In the genomic region with DNA sequence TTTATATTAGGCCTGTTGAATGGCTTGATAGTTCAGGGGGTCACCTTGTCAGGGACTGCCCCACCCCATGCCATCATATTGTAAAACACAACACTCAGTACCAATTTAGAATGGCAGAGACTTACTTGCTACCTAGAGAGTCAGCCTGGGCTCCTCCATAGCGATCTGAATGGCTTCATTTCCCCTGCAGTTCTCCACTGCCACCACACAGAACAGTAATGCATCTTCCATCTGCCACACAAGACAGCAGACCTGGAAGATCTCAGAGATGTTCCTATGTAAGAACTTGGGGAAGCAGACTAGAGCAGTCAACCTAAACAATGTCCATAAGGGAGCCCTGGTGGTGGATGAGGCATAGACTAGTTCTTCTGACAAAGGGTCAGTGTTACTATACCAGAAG, we compare ENCODE assay signal across 24 mouse cellular contexts.
A peak's percentile ranks its signal among the peaks of the same experiment; 100 is the strongest.
DNase-seq lines count a peak whose midpoint lies in the region; ATAC-seq lines count a peak whose summit lies in the region.
"Had no signal": no experiment of that assay in that cellular context is flagged by ENCODE, and none has a peak within 500 bp of the region (broad histone marks: within the 10 kb centered on the region; RNA-seq: fewer than 3 reads in every experiment).

No protein-coding gene starts in this region.

- no peak overlapping the region for H3K27ac ChIP-seq in hindbrain, embryonic 12.5 days
- H3K27ac ChIP-seq in hindbrain, embryonic 11.5 days (ENCODE audit: low read depth, low read length) = no peak overlapping the region
- H3K27ac ChIP-seq: embryonic facial prominence, embryonic 15.5 days; forebrain, embryonic 10.5 days; gastrocnemius, adult 2 months; hindbrain, embryonic 15.5 days had no signal

- H3K4me1 ChIP-seq in hindbrain, embryonic 12.5 days = no peaks in the 10 kb centered on the region
- H3K4me1 ChIP-seq in hindbrain, embryonic 11.5 days (replicated peaks; ENCODE audit: control insufficient read depth, insufficient read depth, low read length) = no peaks in the 10 kb centered on the region
- H3K4me1 ChIP-seq: embryonic facial prominence, embryonic 15.5 days; forebrain, embryonic 10.5 days; heart, embryonic 12.5 days; hindbrain, embryonic 15.5 days had no signal

- 41% methylated on average over 1 of the region's 1 CpGs for WGBS in hindbrain, embryonic 12.5 days
- WGBS in hindbrain, embryonic 11.5 days = 50% methylated on average over 1 of the region's 1 CpGs

- H3K9ac ChIP-seq in hindbrain, embryonic 12.5 days = no peak overlapping the region
- no peak overlapping the region for H3K9ac ChIP-seq in hindbrain, embryonic 11.5 days (ENCODE audit: low read depth, low read length)
- H3K9ac ChIP-seq: embryonic facial prominence, embryonic 15.5 days; heart, embryonic 12.5 days; hindbrain, embryonic 15.5 days had no signal

- no peak overlapping the region for H3K4me2 ChIP-seq in hindbrain, embryonic 12.5 days (replicated peaks)
- no peak overlapping the region for H3K4me2 ChIP-seq in hindbrain, embryonic 11.5 days (replicated peaks; ENCODE audit: low read depth, low read length)
- H3K4me2 ChIP-seq: embryonic facial prominence, embryonic 15.5 days; heart, embryonic 12.5 days; hindbrain, embryonic 15.5 days had no signal

- H3K4me3 ChIP-seq in hindbrain, embryonic 12.5 days = no peak overlapping the region
- no peak overlapping the region for H3K4me3 ChIP-seq in hindbrain, embryonic 11.5 days (ENCODE audit: low read depth, low read length)
- H3K4me3 ChIP-seq: embryonic facial prominence, embryonic 15.5 days; erythroblast, embryonic 14.5 days; forebrain, embryonic 10.5 days; gastrocnemius, adult 2 months; heart, embryonic 12.5 days; hindbrain, embryonic 15.5 days had no signal

- H3K27me3 ChIP-seq in hindbrain, embryonic 12.5 days = no peaks in the 10 kb centered on the region
- no peaks in the 10 kb centered on the region for H3K27me3 ChIP-seq in hindbrain, embryonic 11.5 days (ENCODE audit: control insufficient read depth, insufficient read depth, low read length)
- H3K27me3 ChIP-seq: embryonic facial prominence, embryonic 15.5 days; heart, embryonic 12.5 days; hindbrain, embryonic 15.5 days had no signal

- ATAC-seq in hindbrain, embryonic 12.5 days (ENCODE audit: low FRiP score) = 0 out of 2 replicates have a peak, but pooled peaks have one; percentile 11
- no peak for ATAC-seq in hindbrain, embryonic 11.5 days (ENCODE audit: low FRiP score)
- ATAC-seq: forebrain, embryonic 14.5 days; inflammation-experienced regulatory T-cells, adult 6 months; intestine, postnatal 0 days had no signal

- no peaks in the 10 kb centered on the region for H3K9me3 ChIP-seq in hindbrain, embryonic 12.5 days (replicated peaks)
- H3K9me3 ChIP-seq in hindbrain, embryonic 11.5 days (ENCODE audit: control insufficient read depth, low read length) = no peaks in the 10 kb centered on the region
- H3K9me3 ChIP-seq: embryonic facial prominence, embryonic 15.5 days; forebrain, embryonic 10.5 days; heart, embryonic 12.5 days; hindbrain, embryonic 15.5 days had no signal

- peak; percentile 6 for DNase-seq in embryo, embryonic 11 days
- no peak for DNase-seq in embryo, embryonic 9.5 days (ENCODE audit: extremely low spot score)
- DNase-seq in hindbrain, embryonic 11.5 days (ENCODE audit: low spot score) = no peak
- peak; percentile 17 for DNase-seq in retina, postnatal 1 day
- no peak for DNase-seq in retina, embryonic 14.5 days (ENCODE audit: low spot score)
- no peak for DNase-seq in urinary bladder, postnatal 36 days (ENCODE audit: low spot score in 2 of 2)
- no peak for DNase-seq in thymus, adult 18-20 months
- DNase-seq: adrenal gland, adult 2 months; adrenal gland, postnatal 25 days; cerebellum, adult 11 months; cerebellum, adult 8-10 months; cerebellum, postnatal 25 days; gastrocnemius, adult 2 months; gastrocnemius, postnatal 25 days; heart, postnatal 36 days had no signal

- H3K36me3 ChIP-seq in hindbrain, embryonic 12.5 days = no peaks in the 10 kb centered on the region
- H3K36me3 ChIP-seq in hindbrain, embryonic 11.5 days (ENCODE audit: control insufficient read depth, insufficient read depth, low read length) = no peaks in the 10 kb centered on the region
- H3K36me3 ChIP-seq: embryonic facial prominence, embryonic 15.5 days; forebrain, embryonic 10.5 days; heart, embryonic 12.5 days; hindbrain, embryonic 15.5 days had no signal

Comparison
In these comparisons a context has a peak if more than half of its experiments do, and no peak if none do; other contexts are left out.
1. DNase-seq: peak in embryo, embryonic 11 days (single experiment) and retina, postnatal 1 day (single experiment); none in embryo, embryonic 9.5 days (single experiment), hindbrain, embryonic 11.5 days (single experiment), retina, embryonic 14.5 days (single experiment), urinary bladder, postnatal 36 days (0 of 2) and thymus, adult 18-20 months (0 of 2).